Mouse (Mus musculus) C2C12 (cell line): Measurements from ENCODE around the gene Palm2.

ENCODE experiments used
- CTCF ChIP-seq: IDR thresholded peaks from one replicate; pipeline ENCODE4 v1.5.1; 2011; ENCODE audit not compliant: control insufficient read depth, insufficient read depth, insufficient read length
- FOSL1 ChIP-seq: IDR thresholded peaks from one replicate; pipeline ENCODE4 v1.8.0; 2011; ENCODE audit warnings: mild to moderate bottlenecking, low read length; ENCODE audit not compliant: poor library complexity, insufficient read depth, severe bottlenecking
- MAX ChIP-seq: IDR thresholded peaks from one replicate; pipeline ENCODE4 v1.6.1; 2011; ENCODE audit warnings: mild to moderate bottlenecking, control low read depth
- MYOD1 ChIP-seq: IDR thresholded peaks from one replicate; pipeline ENCODE4 v1.6.1; 2011; ENCODE audit warnings: low read depth; ENCODE audit not compliant: control insufficient read depth, insufficient read length
- USF1 ChIP-seq: IDR thresholded peaks from one replicate; pipeline ENCODE4 v1.6.1; 2011; ENCODE audit warnings: low read depth, mild to moderate bottlenecking, control low read depth, moderate library complexity

DNA sequence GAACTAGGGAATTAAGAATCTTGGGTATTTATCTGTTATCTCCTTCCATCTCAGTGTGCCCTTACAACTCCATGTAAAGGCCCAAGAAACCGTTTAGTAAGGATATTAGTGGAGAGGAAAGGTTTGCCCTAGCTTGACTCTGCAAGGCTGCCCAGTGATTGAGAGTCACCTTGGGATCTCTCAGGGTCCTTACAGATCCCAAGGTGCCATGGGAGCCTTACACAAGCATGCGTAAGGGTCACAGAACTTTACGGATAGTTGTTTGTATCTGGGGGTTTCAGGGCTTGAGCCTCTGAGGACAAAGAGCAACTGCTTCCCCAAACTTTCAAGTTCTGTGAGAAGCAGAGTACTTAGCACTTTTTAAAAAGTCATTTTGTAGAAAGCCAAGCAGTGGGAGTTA is 140.1 kb downstream of the Palm2 start:
- TF ChIP-seq MYOD1 = no peak
- TF ChIP-seq MAX = no peak
- no peak for TF ChIP-seq FOSL1
- no peak for TF ChIP-seq CTCF
- TF ChIP-seq USF1 = no peak
